Mouse (Mus musculus) forebrain, embryonic 16.5 days (tissue): Measurements from ENCODE around the gene Ldb3. TPM values are rescaled to one million over a fixed set of nuclear protein-coding genes. Genes with fewer than 3 reads are reported as not detected.
A peak's percentile ranks its signal among the peaks of the same experiment; 100 is the strongest.

Source experiments
- ATAC-seq: fragments of 200-750 bp; cut with Nextera tagmentation; 2 replicates; pipeline ENCODE4 v1.8.0; 2017; ENCODE audit warnings: mild to moderate bottlenecking, moderate library complexity
- H3K27ac ChIP-seq: fragments of 300-500 bp; sonication (generic); 2 replicates; pipeline ENCODE4 v1.5.1; 2014; ENCODE audit warnings: low read length, control low read depth
- H3K27me3 ChIP-seq: fragments of 300-500 bp; sonication (generic); replicated peaks from 2 replicates; pipeline ENCODE4 v1.6.1; 2014; ENCODE audit warnings: low read length; ENCODE audit not compliant: control insufficient read depth, insufficient read depth
- H3K36me3 ChIP-seq: fragments of 300-500 bp; sonication (generic); 2 replicates; pipeline ENCODE4 v1.6.1; 2014; ENCODE audit not compliant: control insufficient read depth, insufficient read depth
- H3K4me1 ChIP-seq: fragments of 300-500 bp; sonication (generic); replicated peaks from 2 replicates; pipeline ENCODE4 v1.6.1; 2014; ENCODE audit warnings: low read length; ENCODE audit not compliant: control insufficient read depth, insufficient read depth
- H3K4me2 ChIP-seq: fragments of 300-500 bp; sonication (generic); 2 replicates; pipeline ENCODE4 v1.6.1; 2014; ENCODE audit warnings: mild to moderate bottlenecking, low read length, control low read depth
- H3K4me3 ChIP-seq: fragments of 300-500 bp; sonication (generic); replicated peaks from 2 replicates; pipeline ENCODE4 v1.5.1; 2014; ENCODE audit warnings: mild to moderate bottlenecking, low read length, control low read depth
- H3K9ac ChIP-seq: fragments of 300-500 bp; sonication (generic); replicated peaks from 2 replicates; pipeline ENCODE4 v1.6.1; 2014; ENCODE audit warnings: low read depth, low read length, control low read depth
- H3K9me3 ChIP-seq: fragments of 300-500 bp; sonication (generic); 2 replicates; pipeline ENCODE4 v1.6.1; 2016; ENCODE audit warnings: low read length; ENCODE audit not compliant: control insufficient read depth
- WGBS: fragments of 180-500 bp; shearing (Covaris S2); extraction: QIAGEN DNeasy Blood & Tissue Kit; methylation state at CpG from one replicate; pipeline ENCODE4 v1.1.7; 2014; 5-methylcytosine and 5-hydroxymethylcytosine counted together
- polyA plus RNA-seq: library from polyadenylated mRNA; unstranded; fragments of >200 nt; fragmentation: Nextera tagmentation; extraction: Ambion mirVana; gene quantifications from 2 replicates; pipeline ENCODE4 v1.2.1, GENCODE M21; 2015

Ldb3 gene
- polyA plus RNA-seq, 1 experiment from 2014 or later: 0.39 TPM

GRCm38 (mm10) chr14:34501804-34502474, 86.5 kb downstream of the Ldb3 start:
- WGBS: 0% methylated on average over 68 of the region's 77 CpGs
- Histone ChIP-seq H3K4me3 (peak overlapping the region; percentile 89), H3K27ac (peak overlapping the region; percentile 94), H3K9ac (peak overlapping the region; percentile 92), H3K4me1 (peaks cover 25% of the 10 kb centered on the region), H3K4me2 (peak overlapping the region; percentile 76), H3K9me3 (no peaks in the 10 kb centered on the region), H3K36me3 (no peaks in the 10 kb centered on the region), H3K27me3 (no peaks in the 10 kb centered on the region)
- peak; percentile 29; the same call in 1 of the 2 replicates for ATAC-seq

GRCm38 (mm10) chr14:34501447-34501803, 87.1 kb downstream of the Ldb3 start:
- no peak for ATAC-seq
- Histone ChIP-seq H3K9me3 (no peaks in the 10 kb centered on the region), H3K27me3 (no peaks in the 10 kb centered on the region), H3K36me3 (no peaks in the 10 kb centered on the region), H3K9ac (peak overlapping the region; percentile 92), H3K4me1 (peaks cover 25% of the 10 kb centered on the region), H3K27ac (peak overlapping the region; percentile 94), H3K4me2 (peak overlapping the region; percentile 76), H3K4me3 (peak overlapping the region; percentile 89)
- WGBS: under 1% methylated on average over 16 of the region's 16 CpGs

GRCm38 (mm10) chr14:34500309-34500708, 88.2 kb downstream of the Ldb3 start:
- Histone ChIP-seq H3K4me2 (peak overlapping the region; percentile 43), H3K9me3 (no peaks in the 10 kb centered on the region), H3K9ac (no peak overlapping the region), H3K36me3 (no peaks in the 10 kb centered on the region), H3K4me3 (peak overlapping the region; percentile 21), H3K27ac (no peak overlapping the region), H3K4me1 (peaks cover 25% of the 10 kb centered on the region), H3K27me3 (no peaks in the 10 kb centered on the region)
- no peak for ATAC-seq
- 5% methylated on average over 4 of the region's 4 CpGs for WGBS

- H3K9ac ChIP-seq: no peak overlapping the region
Measured at GRCm38 (mm10) chr14:34499664-34500063, 88.8 kb downstream of the Ldb3 start.

GRCm38 (mm10) chr14:34497346-34497745, 91.1 kb downstream of the Ldb3 start:
- peaks cover 16% of the 10 kb centered on the region for H3K4me1 ChIP-seq
- H3K36me3 ChIP-seq: no peaks in the 10 kb centered on the region
- H3K4me2 ChIP-seq: no peak overlapping the region
- no peak overlapping the region for H3K4me3 ChIP-seq
- H3K9me3 ChIP-seq: no peaks in the 10 kb centered on the region
- no peak overlapping the region for H3K9ac ChIP-seq
- H3K27me3 ChIP-seq: no peaks in the 10 kb centered on the region
- no peak for ATAC-seq
- H3K27ac ChIP-seq: no peak overlapping the region
- 78% methylated on average over 3 of the region's 3 CpGs for WGBS

More at GRCm38 (mm10) chr14:34499664-34500063, 88.8 kb downstream of the Ldb3 start:
- no peak overlapping the region for H3K4me3 ChIP-seq
- peak overlapping the region; percentile 17; the same call in 1 of the 2 replicates for H3K4me2 ChIP-seq
- no peak overlapping the region for H3K27ac ChIP-seq
- no peaks in the 10 kb centered on the region for H3K9me3 ChIP-seq
- no peak for ATAC-seq
- H3K27me3 ChIP-seq: no peaks in the 10 kb centered on the region
- H3K36me3 ChIP-seq: no peaks in the 10 kb centered on the region
- H3K4me1 ChIP-seq: peaks cover 25% of the 10 kb centered on the region
- WGBS: 58% methylated on average over 4 of the region's 4 CpGs

GRCm38 (mm10) chr14:34493682-34494081, 94.8 kb downstream of the Ldb3 start:
- H3K4me3 ChIP-seq: no peak overlapping the region
- H3K27me3 ChIP-seq: no peaks in the 10 kb centered on the region
- no peaks in the 10 kb centered on the region for H3K36me3 ChIP-seq
- ATAC-seq: no peak
- no peak overlapping the region for H3K9ac ChIP-seq
- 96% methylated on average over 3 of the region's 3 CpGs for WGBS
- H3K27ac ChIP-seq: no peak overlapping the region
- H3K4me2 ChIP-seq: no peak overlapping the region
- no peaks in the 10 kb centered on the region; the same call in 1 of the 2 replicates for H3K4me1 ChIP-seq
- H3K9me3 ChIP-seq: no peaks in the 10 kb centered on the region

GRCm38 (mm10) chr14:34492688-34493087, 95.8 kb downstream of the Ldb3 start:
- no peaks in the 10 kb centered on the region for H3K27me3 ChIP-seq
- no peaks in the 10 kb centered on the region; the same call in 1 of the 2 replicates for H3K4me1 ChIP-seq
- no peak overlapping the region for H3K4me3 ChIP-seq
- 97% methylated on average over 2 of the region's 2 CpGs for WGBS
- no peak overlapping the region for H3K9ac ChIP-seq
- no peak overlapping the region for H3K27ac ChIP-seq
- H3K9me3 ChIP-seq: no peaks in the 10 kb centered on the region
- no peak for ATAC-seq
- H3K4me2 ChIP-seq: no peak overlapping the region
- H3K36me3 ChIP-seq: no peaks in the 10 kb centered on the region

GRCm38 (mm10) chr14:34490965-34491364, 97.5 kb downstream of the Ldb3 start:
- Histone ChIP-seq H3K36me3 (no peaks in the 10 kb centered on the region), H3K4me1 (peaks cover 3% of the 10 kb centered on the region), H3K4me2 (no peak overlapping the region), H3K27ac (no peak overlapping the region), H3K4me3 (no peak overlapping the region), H3K9me3 (no peaks in the 10 kb centered on the region), H3K9ac (no peak overlapping the region), H3K27me3 (no peaks in the 10 kb centered on the region)
- 87% methylated on average over 1 of the region's 1 CpGs for WGBS
- no peak for ATAC-seq

GRCm38 (mm10) chr14:34489928-34490327, 98.6 kb downstream of the Ldb3 start:
- Histone ChIP-seq H3K4me3 (no peak overlapping the region), H3K27me3 (no peaks in the 10 kb centered on the region), H3K4me2 (no peak overlapping the region), H3K4me1 (peaks cover 7% of the 10 kb centered on the region; the same call in 1 of the 2 replicates), H3K27ac (no peak overlapping the region), H3K9ac (no peak overlapping the region), H3K36me3 (no peaks in the 10 kb centered on the region), H3K9me3 (no peaks in the 10 kb centered on the region)
- 87% methylated on average over 2 of the region's 2 CpGs for WGBS
- ATAC-seq: no peak
